Mouse (Mus musculus) thymus, adult 2 months (tissue): ENCODE results near the gene Slc35d3. TPM values are rescaled to one million over a fixed set of nuclear protein-coding genes. Genes with fewer than 3 reads are reported as not detected.

ENCODE experiments used
- DNase-seq: peaks from one replicate; pipeline ENCODE4 v3.0.0; 2021
- H3K27ac ChIP-seq: fragments of 200-500 bp; 2 replicates; pipeline ENCODE4 v1.5.1; 2012; ENCODE audit warnings: low read length, control low read depth; ENCODE audit not compliant: control insufficient read depth, insufficient read depth
- H3K27me3 ChIP-seq: fragments of 200-500 bp; 2 replicates; pipeline ENCODE4 v1.6.1; 2012; ENCODE audit warnings: mild to moderate bottlenecking, low read length, moderate library complexity, mixed read lengths; ENCODE audit not compliant: control insufficient read depth, insufficient read depth
- H3K36me3 ChIP-seq: fragments of 200-500 bp; 2 replicates; pipeline ENCODE4 v1.6.1; 2012; ENCODE audit warnings: mild to moderate bottlenecking, low read length, moderate library complexity; ENCODE audit not compliant: control insufficient read depth, insufficient read depth
- H3K4me1 ChIP-seq: fragments of 200-500 bp; replicated peaks from 2 replicates; pipeline ENCODE4 v1.6.1; 2012; ENCODE audit warnings: low read length; ENCODE audit not compliant: control insufficient read depth, insufficient read depth
- H3K4me3 ChIP-seq: fragments of 200-500 bp; 2 replicates; pipeline ENCODE4 v1.5.1; 2012; ENCODE audit warnings: mild to moderate bottlenecking, low read length, control low read depth, moderate library complexity; ENCODE audit not compliant: control insufficient read depth, insufficient read depth
- CTCF ChIP-seq: fragments of 200-500 bp; IDR thresholded peaks from 2 replicates; pipeline ENCODE4 v1.5.1; 2012; ENCODE audit warnings: mild to moderate bottlenecking, control low read depth, low read length, moderate library complexity, borderline replicate concordance; ENCODE audit not compliant: control insufficient read depth, poor library complexity, insufficient read depth; ENCODE audit errors: extremely low read depth
- POLR2A ChIP-seq: fragments of 200-500 bp; IDR thresholded peaks from 2 replicates; pipeline ENCODE4 v1.6.1; 2012; ENCODE audit warnings: mild to moderate bottlenecking, low read length, control low read depth, moderate library complexity; ENCODE audit not compliant: control insufficient read depth, poor library complexity, insufficient read depth; ENCODE audit errors: extremely low read depth
- WGBS: fragments of 180-500 bp; shearing (Covaris S2); methylation state at CpG from one replicate; pipeline ENCODE4 v1.1.7; 2018; 5-methylcytosine and 5-hydroxymethylcytosine counted together
- polyA plus RNA-seq: library from polyadenylated mRNA; depleted of rRNA; stranded (reverse); fragments of >200 nt; gene quantifications from 2 replicates; pipeline ENCODE4 v1.2.3, GENCODE M21; 2012; rRNA removed

Slc35d3 gene
- polyA plus RNA-seq: 0.86 and 1.1 TPM in 2 replicates

GRCm38 (mm10) chr10:19850998-19851691 is at the start of gene Slc35d3:
Gene Slc35d3, minus strand, starts transcription at chr10:19851459.
- peaks cover 12% of the 10 kb centered on the region; the same call in 1 of the 2 replicates for H3K27me3 ChIP-seq
- H3K4me1 ChIP-seq: peaks cover 28% of the 10 kb centered on the region
- H3K36me3 ChIP-seq: no peaks in the 10 kb centered on the region
- H3K27ac ChIP-seq: no peak within 1 kb of the TSS
- whole genome bisulfite sequencing: under 1% methylated on average over 72 of the region's 72 CpGs
- peak within 1 kb of the TSS; percentile 37 for H3K4me3 ChIP-seq
- peak; percentile 66 for DNase-seq
- TF ChIP-seq CTCF (0 out of 2 replicates have a peak, but pooled peaks have one; percentile 22), POLR2A (no peak)

GRCm38 (mm10) chr10:19900191-19900590 is 48.9 kb upstream of the Slc35d3 start:
- peaks cover 8% of the 10 kb centered on the region for H3K4me1 ChIP-seq
- no peak overlapping the region for H3K4me3 ChIP-seq
- no peak for TF ChIP-seq CTCF
- no peaks in the 10 kb centered on the region for H3K36me3 ChIP-seq
- no peak for DNase-seq
- H3K27me3 ChIP-seq: no peaks in the 10 kb centered on the region
- H3K27ac ChIP-seq: no peak overlapping the region
- 92% methylated on average over 2 of the region's 2 CpGs for WGBS

- H3K4me1 ChIP-seq: no peaks in the 10 kb centered on the region
- H3K4me3 ChIP-seq: no peak overlapping the region
- no peaks in the 10 kb centered on the region for H3K27me3 ChIP-seq
- DNase-seq: peak; percentile 52
- H3K27ac ChIP-seq: no peak overlapping the region
- peaks cover 5% of the 10 kb centered on the region; the same call in 1 of the 2 replicates for H3K36me3 ChIP-seq
- TF ChIP-seq CTCF (no peak), POLR2A (no peak)
- 19% methylated on average over 4 of the region's 4 CpGs for WGBS
Measured at GRCm38 (mm10) chr10:19893976-19894375, 42.7 kb upstream of the Slc35d3 start.

- H3K4me1 ChIP-seq: no peaks in the 10 kb centered on the region
- 88% methylated on average over 6 of the region's 6 CpGs for whole genome bisulfite sequencing
- no peak overlapping the region for H3K4me3 ChIP-seq
- TF ChIP-seq CTCF: no peak
- no peak for TF ChIP-seq POLR2A
- DNase-seq: no peak
- no peak overlapping the region for H3K27ac ChIP-seq
- peaks cover 5% of the 10 kb centered on the region; the same call in 1 of the 2 replicates for H3K36me3 ChIP-seq
- H3K27me3 ChIP-seq: no peaks in the 10 kb centered on the region
Measured at GRCm38 (mm10) chr10:19893146-19893545, 41.9 kb upstream of the Slc35d3 start.

GRCm38 (mm10) chr10:19891686-19892085 is 40.4 kb upstream of the Slc35d3 start:
- Histone ChIP-seq H3K27me3 (no peaks in the 10 kb centered on the region), H3K36me3 (peaks cover 5% of the 10 kb centered on the region; the same call in 1 of the 2 replicates), H3K4me1 (no peaks in the 10 kb centered on the region), H3K4me3 (no peak overlapping the region), H3K27ac (no peak overlapping the region)
- 42% methylated on average over 3 of the region's 3 CpGs for WGBS
- TF ChIP-seq POLR2A (no peak), CTCF (no peak)
- no peak for DNase-seq

GRCm38 (mm10) chr10:19889908-19890307 is 38.6 kb upstream of the Slc35d3 start:
- Histone ChIP-seq H3K36me3 (peaks cover 5% of the 10 kb centered on the region; the same call in 1 of the 2 replicates), H3K27me3 (no peaks in the 10 kb centered on the region), H3K4me3 (no peak overlapping the region), H3K4me1 (peaks cover 5% of the 10 kb centered on the region; the same call in 1 of the 2 replicates), H3K27ac (no peak overlapping the region)
- WGBS: 30% methylated on average over 3 of the region's 3 CpGs
- DNase-seq: no peak
- TF ChIP-seq POLR2A (no peak), CTCF (no peak)

GRCm38 (mm10) chr10:19886249-19886648 is 35.0 kb upstream of the Slc35d3 start:
- no peak for TF ChIP-seq CTCF
- no peak for TF ChIP-seq POLR2A
- Histone ChIP-seq H3K4me1 (peaks cover 5% of the 10 kb centered on the region; the same call in 1 of the 2 replicates), H3K27me3 (no peaks in the 10 kb centered on the region), H3K4me3 (no peak overlapping the region), H3K27ac (no peak overlapping the region), H3K36me3 (no peaks in the 10 kb centered on the region)
- DNase-seq: no peak
- 44% methylated on average over 3 of the region's 3 CpGs for WGBS
